Mouse (Mus musculus): ENCODE results near the gene Atp5h. TPM values are rescaled to one million over a fixed set of nuclear protein-coding genes. Genes with fewer than 3 reads are reported as not detected.

Atp5h gene
- polyA plus RNA-seq, 1 experiment from 2014 or later: 1,461 TPM

DNA sequence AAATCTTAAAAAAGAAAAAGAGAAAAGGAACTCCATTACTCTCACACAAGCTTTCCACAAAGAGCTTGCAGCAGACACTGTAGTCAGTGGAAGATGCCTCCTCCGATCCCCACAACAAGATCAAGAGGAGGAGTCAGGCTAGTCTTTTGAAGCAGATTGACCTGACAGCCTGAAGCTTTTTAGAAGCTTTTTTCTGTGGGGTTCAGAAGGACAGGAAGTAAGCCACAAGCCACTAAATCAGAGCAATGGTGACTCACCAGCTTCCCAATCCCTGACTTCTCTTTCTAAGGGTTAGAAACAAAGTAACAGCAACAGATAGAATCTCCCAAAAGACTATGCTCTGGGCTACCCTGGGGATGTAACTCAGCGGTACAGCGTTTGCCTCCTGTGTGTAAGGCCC, 19.6 kb upstream of the Atp5h start:
- DNase-seq (ENCODE audit: low spot score): no peak

DNA sequence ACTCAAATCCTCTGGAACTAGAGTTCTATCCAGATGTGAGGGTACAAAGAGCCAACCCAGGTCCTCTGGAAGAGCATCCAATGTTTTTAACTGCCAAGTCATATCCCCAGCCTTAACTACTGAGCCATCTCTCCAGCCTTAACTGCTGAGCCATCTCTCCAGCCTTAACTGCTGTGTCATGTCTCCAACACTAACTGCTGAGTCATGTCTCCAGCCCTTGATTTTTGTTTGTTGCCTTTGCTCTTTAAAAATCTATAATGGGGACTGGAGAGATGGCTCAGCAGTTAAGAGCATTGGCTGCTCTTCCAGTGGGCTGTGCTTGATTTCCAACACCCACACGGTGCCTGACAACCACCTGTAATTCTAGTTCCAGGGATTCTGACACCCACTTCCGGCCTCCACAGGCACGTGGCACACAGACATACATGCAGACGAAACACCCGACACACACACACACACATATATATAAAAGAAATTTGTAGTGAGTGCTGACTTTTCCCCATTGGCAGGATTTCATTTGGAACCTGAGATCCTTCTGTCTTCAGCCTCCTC, 17.9 kb upstream of the Atp5h start:
- peak; percentile 72 for DNase-seq (ENCODE audit: low spot score)

GRCm38 (mm10) chr11:115435596-115436337, 16.0 kb upstream of the Atp5h start:
- peak; percentile 40 for DNase-seq (ENCODE audit: low spot score)

- no peak for DNase-seq (ENCODE audit: low spot score)
Observed at GRCm38 (mm10) chr11:115433342-115433741, 13.6 kb upstream of the Atp5h start.

GRCm38 (mm10) chr11:115432814-115433213, 13.1 kb upstream of the Atp5h start:
- no peak for DNase-seq (ENCODE audit: low spot score)

GRCm38 (mm10) chr11:115430561-115430960, 10.8 kb upstream of the Atp5h start:
- no peak for DNase-seq (ENCODE audit: low spot score)

DNA sequence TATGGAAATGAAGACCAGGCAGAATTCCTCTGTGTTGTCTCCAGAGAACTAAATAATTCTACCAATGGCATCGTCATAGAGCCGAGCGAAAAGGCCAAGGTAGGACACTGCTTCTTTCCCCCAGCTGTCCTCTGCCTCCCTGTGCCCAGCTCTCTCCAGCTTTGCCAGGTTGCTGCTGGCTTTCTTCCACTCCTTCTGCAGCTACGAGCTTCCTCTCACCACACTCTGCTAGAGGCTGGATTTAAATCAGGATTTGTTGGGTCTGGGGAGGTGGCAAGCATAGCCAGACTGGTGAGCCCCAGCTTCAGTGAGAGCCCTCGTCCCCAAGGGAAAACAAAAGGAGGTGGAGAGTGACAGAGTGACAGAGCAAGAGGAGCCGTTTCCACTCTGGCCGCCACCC, 9.5 kb upstream of the Atp5h start:
- no peak for DNase-seq (ENCODE audit: low spot score)

- DNase-seq (ENCODE audit: low spot score): peak; percentile 86
Observed at GRCm38 (mm10) chr11:115427482-115428331, 7.9 kb upstream of the Atp5h start.

- peak; percentile 83 for DNase-seq (ENCODE audit: low spot score)
Observed at GRCm38 (mm10) chr11:115425671-115426070, 5.9 kb upstream of the Atp5h start.

- peak; percentile 53 for DNase-seq (ENCODE audit: low spot score)
Observed at GRCm38 (mm10) chr11:115424666-115425065, 4.9 kb upstream of the Atp5h start.

- peak; percentile 68 for DNase-seq (ENCODE audit: low spot score)
Observed at GRCm38 (mm10) chr11:115423091-115423490, 3.3 kb upstream of the Atp5h start.

DNA sequence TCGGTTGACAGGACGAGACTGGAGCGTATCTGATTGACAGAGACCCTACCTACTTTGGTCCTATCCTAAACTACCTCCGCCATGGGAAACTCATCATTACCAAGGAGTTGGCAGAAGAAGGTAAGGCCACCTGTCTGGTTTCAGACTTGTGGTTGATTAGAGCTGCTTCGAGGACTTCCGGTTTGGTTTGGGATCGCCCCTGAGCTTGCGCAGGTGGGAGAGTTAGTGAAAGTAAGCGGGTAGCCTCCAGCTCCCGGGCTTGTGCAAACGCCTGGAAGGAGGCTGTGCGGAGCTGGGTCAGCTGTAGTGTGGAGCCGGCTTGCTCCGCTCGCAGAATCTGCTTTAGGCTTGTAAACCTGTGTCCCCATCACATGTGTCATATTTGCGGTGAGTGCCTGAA, 2.2 kb upstream of the Atp5h start:
- peak; percentile 46 for DNase-seq (ENCODE audit: low spot score)

DNA sequence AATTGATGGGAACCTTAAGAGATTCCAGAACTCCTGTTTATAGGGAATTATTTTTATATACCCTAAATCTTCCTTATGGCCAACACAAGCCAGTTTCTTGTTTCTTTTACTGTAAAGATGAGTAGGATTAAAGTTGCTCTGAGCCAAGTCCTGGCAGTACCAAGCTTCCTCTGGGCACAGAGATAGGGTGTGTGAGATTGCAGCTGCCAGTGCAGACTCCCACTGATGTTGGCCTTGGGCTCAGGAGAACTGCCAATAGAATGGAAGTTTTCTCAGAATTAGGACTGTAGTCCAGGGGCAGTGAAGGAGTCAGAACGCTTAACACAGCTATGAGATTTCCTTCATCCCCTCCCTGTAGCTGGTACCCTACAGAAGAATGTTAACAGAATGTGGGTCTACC, 1.6 kb upstream of the Atp5h start:
- no peak for DNase-seq (ENCODE audit: low spot score)

- DNase-seq (ENCODE audit: low spot score): peak; percentile 46
Observed at GRCm38 (mm10) chr11:115420336-115421190, 801 bp upstream of the Atp5h start.

- no peak for DNase-seq (ENCODE audit: low spot score)
Observed at GRCm38 (mm10) chr11:115409556-115409955, 10.2 kb downstream of the Atp5h start.

- peak; percentile 89 for DNase-seq (ENCODE audit: low spot score)
Observed at GRCm38 (mm10) chr11:115408266-115408920, 11.4 kb downstream of the Atp5h start.

GRCm38 (mm10) chr11:115406858-115407401, 12.8 kb downstream of the Atp5h start:
- peak; percentile 91 for DNase-seq (ENCODE audit: low spot score)

DNA sequence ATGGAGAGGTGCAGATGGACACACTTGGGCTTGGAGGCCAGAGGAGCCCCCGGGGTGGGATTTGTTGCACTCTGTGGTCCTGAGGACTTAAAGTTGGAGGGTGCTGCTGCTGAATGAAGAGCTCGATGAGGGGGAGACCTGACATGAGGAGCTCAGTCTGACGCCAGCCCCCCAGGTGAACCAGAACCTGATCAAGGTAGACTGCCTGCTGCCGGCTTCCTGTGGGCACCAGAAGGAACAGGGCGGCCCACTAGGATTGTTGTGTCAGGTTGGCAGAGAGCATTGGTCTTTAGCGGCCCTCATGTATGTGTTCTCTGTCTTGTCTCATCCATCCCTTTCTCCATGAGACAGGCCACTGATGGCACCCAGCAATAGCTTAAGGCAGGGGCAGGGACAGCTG, 14.0 kb downstream of the Atp5h start:
- no peak for DNase-seq (ENCODE audit: low spot score)

DNA sequence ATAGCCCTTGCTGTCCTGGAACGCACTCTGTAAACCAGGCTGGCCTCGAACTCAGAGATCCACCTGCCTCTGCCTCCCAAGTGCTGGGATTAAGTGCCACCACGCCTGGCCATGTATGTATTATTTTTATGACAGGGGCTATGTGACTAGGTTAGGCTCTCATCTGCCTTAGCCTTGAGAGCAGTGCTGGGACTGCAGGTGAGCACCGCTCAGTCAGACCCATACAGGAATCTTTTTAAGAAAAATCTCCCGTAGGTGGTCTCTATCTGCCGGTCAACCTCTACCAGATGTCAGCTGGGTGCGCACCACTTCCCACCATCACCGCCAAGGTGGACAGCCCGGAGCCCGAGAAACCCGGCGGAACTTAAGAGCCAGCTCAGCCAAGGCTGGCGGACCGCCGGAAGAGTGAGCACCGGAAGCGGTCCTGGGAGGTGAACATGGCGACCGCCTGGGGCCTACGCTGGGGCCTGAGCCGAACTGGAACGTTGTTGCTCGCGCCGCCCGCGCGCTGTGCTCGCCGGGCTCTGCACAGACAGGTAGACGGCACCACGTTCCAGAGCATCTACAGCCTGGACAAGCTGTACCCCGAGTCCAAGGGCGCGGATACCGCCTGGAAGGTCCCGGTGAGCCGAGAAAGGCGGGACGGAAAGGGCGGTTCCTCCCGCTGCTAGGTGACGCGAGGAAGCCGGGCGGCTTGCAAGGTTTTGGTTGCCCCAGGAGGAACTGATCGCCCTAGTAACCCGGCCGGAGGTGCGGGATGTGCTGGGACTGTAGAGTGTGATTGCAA, 16.2 kb downstream of the Atp5h start, which contains the start of gene Mrpl58:
Gene Mrpl58 (plus strand): TSS at position 415 of the 787 bp plus-strand sequence.
- peak; percentile 84 for DNase-seq (ENCODE audit: low spot score)

All from thymus, postnatal 0 days (tissue).